Mouse (Mus musculus) intestine, embryonic 14.5 days (tissue): ENCODE data around the gene Tmem9b. TPM values are rescaled to one million over a fixed set of nuclear protein-coding genes. Genes with fewer than 3 reads are reported as not detected.

ENCODE experiments used
- ATAC-seq: fragments of 200-750 bp; cut with Nextera tagmentation; replicated peaks from 2 replicates; pipeline ENCODE4 v1.8.0; 2017; ENCODE audit warnings: low read depth, moderate number of reproducible peaks, moderate TSS enrichment, moderate library complexity; ENCODE audit not compliant: low FRiP score, low TSS enrichment
- DNase-seq: peaks from one replicate; pipeline ENCODE4 v3.0.0-alpha.2; 2018; ENCODE audit warnings: low spot score
- H3K27ac ChIP-seq: fragments of 300-500 bp; sonication (generic); 2 replicates; pipeline ENCODE4 v1.5.1; 2014; ENCODE audit warnings: low read depth, mild to moderate bottlenecking, control low read depth
- H3K27me3 ChIP-seq: fragments of 300-500 bp; sonication (generic); replicated peaks from 2 replicates; pipeline ENCODE4 v1.6.1; 2014; ENCODE audit warnings: low read length, control low read depth; ENCODE audit not compliant: control insufficient read depth, insufficient read depth
- H3K36me3 ChIP-seq: fragments of 300-500 bp; sonication (generic); 2 replicates; pipeline ENCODE4 v1.6.1; 2014; ENCODE audit warnings: low read length, control low read depth; ENCODE audit not compliant: control insufficient read depth, insufficient read depth
- H3K4me1 ChIP-seq: fragments of 300-500 bp; sonication (generic); replicated peaks from 2 replicates; pipeline ENCODE4 v1.6.1; 2014; ENCODE audit warnings: low read length, control low read depth, mixed read lengths; ENCODE audit not compliant: control insufficient read depth, insufficient read depth
- H3K4me2 ChIP-seq: fragments of 300-500 bp; sonication (generic); 2 replicates; pipeline ENCODE4 v1.6.1; 2014; ENCODE audit warnings: low read length
- H3K4me3 ChIP-seq: fragments of 300-500 bp; sonication (generic); 2 replicates; pipeline ENCODE4 v1.5.1; 2014; ENCODE audit warnings: low read depth, low read length, control low read depth, mixed read lengths
- H3K9ac ChIP-seq: fragments of 300-500 bp; sonication (generic); 2 replicates; pipeline ENCODE4 v1.6.1; 2014; ENCODE audit warnings: mild to moderate bottlenecking, low read length
- H3K9me3 ChIP-seq: fragments of 300-500 bp; sonication (generic); 2 replicates; pipeline ENCODE4 v1.6.1; 2016; ENCODE audit warnings: low read length, control low read depth; ENCODE audit not compliant: control insufficient read depth
- WGBS: fragments of 180-500 bp; shearing (Covaris S2); extraction: QIAGEN DNeasy Blood & Tissue Kit; methylation state at CpG from one replicate; pipeline ENCODE4 v1.1.7; 2014; 5-methylcytosine and 5-hydroxymethylcytosine counted together
- polyA plus RNA-seq: library from polyadenylated mRNA; unstranded; fragments of >200 nt; fragmentation: Nextera tagmentation; extraction: Ambion mirVana; gene quantifications from 2 replicates; pipeline ENCODE4 v1.2.1, GENCODE M21; 2014

Gene Tmem9b
- polyA plus RNA-seq, 1 experiment from 2014 or later = 52.2 TPM

DNA sequence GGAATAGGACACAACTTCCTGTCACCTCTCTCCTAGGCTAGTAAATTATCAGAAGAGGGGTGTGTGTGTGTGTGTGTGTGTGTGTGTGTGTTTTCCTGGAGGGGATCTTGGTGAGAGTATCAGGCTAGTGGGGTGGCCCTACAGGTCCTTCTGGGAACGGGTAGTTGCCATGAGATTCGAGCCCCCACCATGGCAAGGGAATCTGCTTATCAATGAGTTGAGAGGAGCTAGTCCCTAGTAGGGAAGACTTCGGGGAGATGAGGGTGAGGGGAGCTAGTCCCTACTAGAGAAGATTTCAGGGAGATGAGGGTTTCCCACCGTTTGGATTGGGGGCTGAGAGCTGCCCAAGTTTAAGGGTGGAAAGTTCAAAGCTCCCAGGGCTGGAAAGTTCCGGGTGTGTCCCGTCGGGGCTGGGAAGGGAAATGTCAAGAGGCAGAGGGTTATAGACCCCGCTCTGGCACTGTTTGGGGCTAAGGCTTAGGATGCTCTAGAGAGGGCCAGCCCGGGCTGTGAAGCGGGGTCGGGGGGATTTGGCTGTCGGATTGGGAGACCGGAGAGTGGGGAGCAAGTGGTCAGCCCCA lies 1.2 kb downstream of the Tmem9b start:
- WGBS = 2% methylated on average over 13 of the region's 13 CpGs
- Histone ChIP-seq H3K4me1 (peaks cover 5% of the 10 kb centered on the region), H3K9ac (peak overlapping the region; percentile 88), H3K36me3 (no peaks in the 10 kb centered on the region), H3K4me3 (peak overlapping the region; percentile 85), H3K9me3 (no peaks in the 10 kb centered on the region), H3K27me3 (no peaks in the 10 kb centered on the region), H3K4me2 (peak overlapping the region; percentile 90), H3K27ac (peak overlapping the region; percentile 78)
- ATAC-seq (no peak; the same call in none of the 2 replicates), DNase-seq (no peak)

DNA sequence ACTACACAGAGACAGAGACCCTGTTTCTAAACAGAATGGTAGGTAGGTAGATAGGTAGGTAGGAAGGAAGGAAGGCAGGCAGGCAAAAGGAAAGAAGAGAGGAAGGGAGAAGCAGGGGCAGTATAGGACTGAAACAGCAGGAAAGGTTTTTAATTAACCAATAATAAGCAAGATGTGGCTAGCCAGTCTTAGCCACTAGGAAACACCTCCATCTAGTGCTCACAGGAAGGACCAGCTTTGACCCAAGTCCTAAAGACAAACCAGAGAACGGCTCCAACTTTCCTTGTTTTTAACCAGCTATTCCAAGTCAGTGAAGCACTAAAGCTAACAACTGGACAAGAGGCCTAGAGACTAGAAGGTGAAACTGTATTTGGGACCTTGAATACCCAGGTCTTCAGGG lies 4.9 kb downstream of the Tmem9b start:
- peaks cover under 1% of the 10 kb centered on the region for H3K4me1 ChIP-seq
- H3K4me3 ChIP-seq = no peak overlapping the region
- no peak for ATAC-seq
- no peak overlapping the region for H3K27ac ChIP-seq
- peaks cover 21% of the 10 kb centered on the region for H3K36me3 ChIP-seq
- no peaks in the 10 kb centered on the region for H3K27me3 ChIP-seq
- no peaks in the 10 kb centered on the region for H3K9me3 ChIP-seq
- 50% methylated on average over 1 of the region's 1 CpGs for WGBS
- no peak overlapping the region for H3K9ac ChIP-seq
- DNase-seq = no peak
- H3K4me2 ChIP-seq = no peak overlapping the region

DNA sequence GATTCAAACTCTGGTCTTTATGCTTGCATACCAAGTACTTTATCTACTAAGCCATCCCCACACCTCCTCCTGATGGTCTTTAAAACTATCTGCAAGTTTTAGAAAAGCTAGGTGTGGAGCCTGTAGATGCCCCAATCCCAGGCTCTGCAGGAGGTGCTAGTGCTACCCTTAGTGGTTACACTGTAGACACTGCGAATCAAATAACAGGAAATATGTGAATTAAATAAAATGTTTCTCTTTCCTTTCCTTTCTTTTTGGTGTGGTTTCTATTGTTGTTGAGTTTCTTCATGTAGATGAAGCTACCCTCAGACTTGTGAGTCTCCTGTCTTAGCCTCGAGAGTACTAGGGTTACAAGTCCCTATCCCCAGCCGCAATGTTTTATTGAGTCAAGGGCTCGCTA lies 11.0 kb downstream of the Tmem9b start:
- Histone ChIP-seq H3K4me2 (no peak overlapping the region), H3K9ac (no peak overlapping the region), H3K27ac (no peak overlapping the region), H3K4me1 (peaks cover 3% of the 10 kb centered on the region; the same call in 1 of the 2 replicates), H3K36me3 (peaks cover 32% of the 10 kb centered on the region), H3K9me3 (no peaks in the 10 kb centered on the region), H3K4me3 (no peak overlapping the region), H3K27me3 (no peaks in the 10 kb centered on the region)
- ATAC-seq = no peak
- DNase-seq = no peak
- WGBS = 82% methylated on average over 4 of the region's 4 CpGs

DNA sequence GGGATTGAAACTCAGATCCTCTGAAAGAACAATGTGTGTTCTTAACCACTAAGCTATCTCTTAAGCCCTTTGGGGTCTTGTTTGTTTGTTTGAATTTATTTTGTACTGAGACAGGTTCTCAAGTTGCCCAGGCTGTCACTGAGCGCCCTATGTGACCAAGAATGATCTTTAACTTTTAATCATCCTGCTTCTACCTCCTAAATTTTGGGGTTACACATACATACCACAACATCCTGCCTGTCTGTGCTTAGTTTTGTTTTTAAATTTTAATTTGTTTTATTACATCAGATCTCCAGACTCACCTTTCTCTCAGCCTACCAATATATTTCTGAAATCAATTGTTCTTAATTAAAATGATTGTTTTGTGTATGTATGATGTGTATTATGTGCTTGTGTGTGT lies 11.6 kb downstream of the Tmem9b start:
- DNase-seq (no peak), ATAC-seq (no peak)
- Histone ChIP-seq H3K4me2 (no peak overlapping the region), H3K4me3 (no peak overlapping the region), H3K27me3 (no peaks in the 10 kb centered on the region), H3K36me3 (peaks cover 38% of the 10 kb centered on the region), H3K9ac (no peak overlapping the region), H3K9me3 (no peaks in the 10 kb centered on the region), H3K27ac (no peak overlapping the region), H3K4me1 (peaks cover 3% of the 10 kb centered on the region; the same call in 1 of the 2 replicates)
- 95% methylated on average over 1 of the region's 1 CpGs for WGBS

DNA sequence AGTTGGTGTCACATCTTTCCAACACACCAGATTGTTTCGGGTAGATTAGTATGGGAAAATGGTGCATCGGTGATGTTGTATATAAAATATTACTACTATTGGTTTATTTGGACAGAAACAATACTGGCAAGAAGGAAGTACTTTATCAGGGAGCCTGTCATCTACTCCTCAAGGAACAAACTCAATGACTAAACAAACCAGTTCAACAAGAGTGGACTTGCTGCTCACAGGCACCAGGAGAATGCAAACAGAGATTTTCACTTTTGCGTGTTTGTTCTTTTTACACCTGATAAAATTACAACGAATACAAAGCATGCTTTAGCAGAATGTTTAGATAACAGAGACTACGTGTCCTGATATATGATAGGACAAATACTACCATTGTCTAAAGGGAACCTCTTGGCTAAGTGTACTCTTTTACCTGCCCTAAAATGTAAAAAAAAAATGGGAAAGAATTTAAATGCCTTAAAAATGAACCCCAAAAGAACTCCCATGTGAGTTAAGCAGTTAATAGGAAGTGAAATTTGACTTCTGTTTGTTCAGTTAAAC lies 12.8 kb downstream of the Tmem9b start:
- no peak overlapping the region for H3K9ac ChIP-seq
- ATAC-seq (0 out of 2 replicates have a peak, but pooled peaks have one; percentile 50), DNase-seq (no peak)
- no peak overlapping the region for H3K4me3 ChIP-seq
- no peaks in the 10 kb centered on the region for H3K9me3 ChIP-seq
- H3K4me1 ChIP-seq = peaks cover 3% of the 10 kb centered on the region; the same call in 1 of the 2 replicates
- H3K4me2 ChIP-seq = no peak overlapping the region
- no peak overlapping the region for H3K27ac ChIP-seq
- WGBS = 47% methylated on average over 5 of the region's 5 CpGs
- peaks cover 37% of the 10 kb centered on the region for H3K36me3 ChIP-seq
- H3K27me3 ChIP-seq = no peaks in the 10 kb centered on the region

DNA sequence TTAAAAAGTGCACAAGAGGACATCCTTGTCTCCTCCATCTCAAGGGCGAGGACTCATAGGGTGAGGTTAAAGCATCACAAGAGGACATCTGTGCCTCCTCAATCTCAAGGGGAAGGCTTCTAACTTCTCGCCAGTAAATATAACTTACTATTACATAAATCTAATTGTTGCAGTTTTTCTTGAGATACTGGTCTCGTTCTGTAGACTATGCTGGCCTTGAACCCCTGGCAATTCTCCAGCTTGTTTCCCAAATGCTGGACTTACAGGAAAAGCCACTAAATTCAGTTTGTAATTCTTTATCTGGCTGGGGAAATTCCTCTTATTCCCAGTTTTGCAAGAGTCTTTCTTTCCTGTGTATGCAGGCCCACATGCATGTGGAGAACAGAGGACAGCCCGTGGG lies 17.9 kb downstream of the Tmem9b start:
- Histone ChIP-seq H3K27me3 (no peaks in the 10 kb centered on the region), H3K9ac (no peak overlapping the region), H3K4me3 (no peak overlapping the region), H3K27ac (no peak overlapping the region), H3K36me3 (peaks cover 15% of the 10 kb centered on the region), H3K4me1 (0 out of 2 replicates have a peak, but pooled peaks cover 5% of the 10 kb centered on the region), H3K9me3 (no peaks in the 10 kb centered on the region), H3K4me2 (no peak overlapping the region)
- ATAC-seq (no peak), DNase-seq (no peak)
- 76% methylated on average over 4 of the region's 4 CpGs for WGBS

DNA sequence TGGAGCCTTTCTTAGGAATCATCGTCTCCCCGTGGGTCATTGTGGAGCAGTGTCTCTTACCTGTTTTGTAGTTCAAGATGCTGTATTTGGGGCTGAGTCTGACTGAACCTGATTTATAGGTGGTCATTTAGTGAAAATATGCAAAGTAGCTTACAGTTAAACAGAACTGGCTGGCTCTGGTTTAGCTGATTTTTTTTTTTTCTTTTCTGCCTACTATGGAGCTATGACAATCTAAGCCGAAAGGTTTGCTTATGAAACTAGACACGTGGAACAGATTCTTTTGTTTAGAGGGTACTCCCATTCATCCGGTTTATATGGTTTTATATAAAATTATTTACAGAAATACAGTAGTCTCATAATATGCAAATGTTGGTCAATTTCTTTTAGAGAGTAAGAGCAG lies 21.0 kb downstream of the Tmem9b start, which contains the start of gene Ascl3:
TSS of gene Ascl3 (minus strand) at position 101 of the 400 bp plus-strand sequence.
- no peak within 1 kb of the TSS for H3K27ac ChIP-seq
- H3K4me1 ChIP-seq = peaks cover 6% of the 10 kb centered on the region; the same call in 1 of the 2 replicates
- 79% methylated on average over 5 of the region's 5 CpGs for WGBS
- no peak within 1 kb of the TSS for H3K9ac ChIP-seq
- H3K9me3 ChIP-seq = no peaks in the 10 kb centered on the region
- DNase-seq (no peak), ATAC-seq (no peak)
- H3K4me3 ChIP-seq = no peak within 1 kb of the TSS
- H3K27me3 ChIP-seq = no peaks in the 10 kb centered on the region
- peaks cover 11% of the 10 kb centered on the region for H3K36me3 ChIP-seq
- H3K4me2 ChIP-seq = no peak within 1 kb of the TSS

DNA sequence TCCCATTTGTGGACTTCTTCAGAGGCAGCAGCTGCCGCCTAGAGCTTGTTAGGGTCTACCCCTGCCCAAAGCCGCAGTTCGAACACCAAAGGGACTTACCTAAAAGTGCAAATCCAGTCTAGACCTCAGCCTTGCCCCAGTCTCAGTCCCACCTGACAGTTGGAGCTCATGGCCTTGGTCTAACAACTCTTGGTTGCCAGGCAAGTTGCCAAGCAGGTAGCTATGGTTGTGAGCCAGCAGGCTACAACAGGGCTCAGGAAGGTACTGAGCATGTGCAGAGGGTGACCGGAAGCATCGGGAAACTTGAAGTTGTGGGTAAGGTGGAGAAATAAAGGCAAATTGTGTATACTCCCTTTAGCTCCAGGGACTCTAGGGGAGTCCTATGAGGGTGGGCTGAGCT lies 29.0 kb downstream of the Tmem9b start, which contains the start of gene BC051019:
TSS of gene BC051019 (minus strand) at position 154 of the 400 bp plus-strand sequence.
- 91% methylated on average over 5 of the region's 5 CpGs for WGBS
- H3K4me3 ChIP-seq = no peak within 1 kb of the TSS
- no peaks in the 10 kb centered on the region for H3K27me3 ChIP-seq
- H3K4me1 ChIP-seq = no peaks in the 10 kb centered on the region
- ATAC-seq = no peak
- no peak within 1 kb of the TSS for H3K9ac ChIP-seq
- H3K36me3 ChIP-seq = no peaks in the 10 kb centered on the region
- no peak for DNase-seq
- H3K4me2 ChIP-seq = no peak within 1 kb of the TSS
- peaks cover 3% of the 10 kb centered on the region; the same call in 1 of the 2 replicates for H3K9me3 ChIP-seq
- H3K27ac ChIP-seq = no peak within 1 kb of the TSS

DNA sequence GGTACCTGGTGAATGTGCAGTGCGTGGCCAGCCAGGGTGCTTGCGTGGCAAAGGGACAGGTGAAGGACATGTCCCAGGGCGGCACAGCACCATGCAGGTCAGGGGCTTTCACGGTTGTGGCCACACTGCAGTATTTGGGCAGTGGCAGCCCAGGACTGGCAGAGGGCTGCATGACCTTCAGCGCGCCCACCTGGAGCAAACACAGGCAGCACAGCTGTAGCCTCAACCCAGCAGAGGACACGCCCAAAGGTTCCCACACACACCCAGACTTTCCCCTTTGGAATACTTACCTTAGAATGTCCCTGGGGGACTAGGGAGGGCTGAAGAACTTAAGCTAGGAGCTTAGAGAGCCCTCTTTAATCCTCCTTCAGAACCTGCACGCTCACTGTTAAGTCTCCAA lies 29.6 kb downstream of the Tmem9b start:
- 92% methylated on average over 8 of the region's 8 CpGs for WGBS
- Histone ChIP-seq H3K36me3 (no peaks in the 10 kb centered on the region), H3K27ac (no peak overlapping the region), H3K4me3 (no peak overlapping the region), H3K9ac (no peak overlapping the region), H3K27me3 (no peaks in the 10 kb centered on the region), H3K9me3 (peaks cover 3% of the 10 kb centered on the region; the same call in 1 of the 2 replicates), H3K4me2 (no peak overlapping the region), H3K4me1 (no peaks in the 10 kb centered on the region)
- DNase-seq = no peak
- ATAC-seq = no peak
